Mouse (Mus musculus): ENCODE measurements around the gene Lcn8. TPM values are rescaled to one million over a fixed set of nuclear protein-coding genes. Genes with fewer than 3 reads are reported as not detected.

Lcn8 gene
- polyA plus RNA-seq, 2 experiments = not detected

DNA sequence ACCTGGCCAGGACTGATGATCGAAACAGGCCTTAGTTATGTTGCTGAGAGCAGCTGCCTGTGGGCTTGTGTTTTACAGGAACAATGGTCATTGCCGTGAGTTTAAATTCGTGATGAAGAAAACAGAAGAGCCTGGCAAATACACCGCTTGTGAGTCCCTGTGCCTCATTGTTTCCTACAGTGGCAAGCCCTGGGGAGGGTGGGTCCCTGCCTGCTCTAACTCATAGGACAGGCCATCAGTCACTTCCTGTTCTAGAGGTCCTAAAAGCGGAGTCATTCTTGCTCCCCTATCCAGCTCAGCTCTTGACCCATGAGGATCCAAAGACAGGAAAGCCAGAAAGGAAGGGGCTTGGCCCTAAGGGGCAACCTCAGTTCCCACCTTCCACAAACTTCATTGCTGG is 48.1 kb downstream of the Lcn8 start:
- H3K27ac ChIP-seq = no peak overlapping the region
- no peaks in the 10 kb centered on the region for H3K4me1 ChIP-seq (replicated peaks; ENCODE audit: control insufficient read depth in 2 of 2, insufficient read depth in 2 of 2, low read length in 1 of 2)
- H3K9me3 ChIP-seq (ENCODE audit: control insufficient read depth, low read length) = no peaks in the 10 kb centered on the region
- no peak overlapping the region for H3K9ac ChIP-seq (replicated peaks)
- H3K36me3 ChIP-seq (replicated peaks; ENCODE audit: control insufficient read depth, insufficient read depth, low read depth) = no peaks in the 10 kb centered on the region
- DNase-seq (ENCODE audit: low read depth in 3 of 3, low spot score in 3 of 3) (no peak), ATAC-seq (ENCODE audit: insufficient read depth) (no peak)
- H3K4me2 ChIP-seq (ENCODE audit: low read depth) = no peak overlapping the region
- 37% methylated on average over 5 of the region's 5 CpGs for WGBS (ENCODE audit: insufficient replicate concordance)
- H3K27me3 ChIP-seq (ENCODE audit: control insufficient read depth, insufficient read depth, low read length) = no peaks in the 10 kb centered on the region
- TF ChIP-seq CTCF (IDR thresholded peaks at IDR 0.05; ENCODE audit: low read depth) (no peak), EP300 (IDR thresholded peaks at IDR 0.05; ENCODE audit: low read depth) (no peak)
- no peak overlapping the region for H3K4me3 ChIP-seq (ENCODE audit: insufficient read depth in 1 of 2, low read depth in 2 of 2, low read length in 2 of 2)

DNA sequence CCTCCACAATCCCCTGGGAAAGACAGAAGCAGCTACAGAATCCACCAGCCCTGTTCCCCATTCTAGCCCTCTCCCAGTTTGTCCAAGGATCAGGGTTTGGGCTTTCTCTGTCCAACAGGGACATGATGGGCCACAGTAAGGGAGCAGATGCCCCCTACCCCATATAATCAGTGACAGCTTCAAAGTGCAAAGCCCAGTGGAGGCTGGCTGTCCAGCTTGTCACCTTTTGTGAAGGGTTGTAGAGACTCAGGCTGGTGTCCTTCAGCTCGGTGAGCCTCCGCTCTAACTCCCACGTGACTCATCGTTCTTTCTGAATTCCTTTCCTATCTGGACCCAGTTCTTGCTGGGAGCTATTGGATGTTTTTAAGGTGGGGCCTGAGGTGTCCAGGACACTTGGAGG is 50.8 kb downstream of the Lcn8 start:
- no peaks in the 10 kb centered on the region for H3K4me1 ChIP-seq (replicated peaks; ENCODE audit: control insufficient read depth in 2 of 2, insufficient read depth in 2 of 2, low read length in 1 of 2)
- H3K4me2 ChIP-seq (ENCODE audit: low read depth) = no peak overlapping the region
- no peak overlapping the region for H3K27ac ChIP-seq
- TF ChIP-seq CTCF (IDR thresholded peaks at IDR 0.05; ENCODE audit: low read depth) = no peak
- no peak for TF ChIP-seq EP300 (IDR thresholded peaks at IDR 0.05; ENCODE audit: low read depth)
- H3K27me3 ChIP-seq (ENCODE audit: control insufficient read depth, insufficient read depth, low read length) = no peaks in the 10 kb centered on the region
- no peak overlapping the region for H3K9ac ChIP-seq (replicated peaks)
- 74% methylated on average over 4 of the region's 4 CpGs for WGBS (ENCODE audit: insufficient replicate concordance)
- no peak overlapping the region for H3K4me3 ChIP-seq (ENCODE audit: insufficient read depth in 1 of 2, low read depth in 2 of 2, low read length in 2 of 2)
- no peaks in the 10 kb centered on the region for H3K9me3 ChIP-seq (ENCODE audit: control insufficient read depth, low read length)
- DNase-seq (ENCODE audit: low read depth in 3 of 3, low spot score in 3 of 3) (no peak), ATAC-seq (ENCODE audit: insufficient read depth) (no peak)
- H3K36me3 ChIP-seq (replicated peaks; ENCODE audit: control insufficient read depth, insufficient read depth, low read depth) = no peaks in the 10 kb centered on the region

Other genes with a start within 250 kb of the Lcn8 start
- 0.55 and 0.58 TPM in 2 replicates for gene Fut7, start 229.9 kb upstream of the Lcn8 start, polyA plus RNA-seq (2012; rRNA removed)
- gene Fut7, start 229.9 kb upstream of the Lcn8 start, polyA plus RNA-seq (2014; fragmentation: Nextera tagmentation; extraction: Ambion mirVana) = 0.34 and 0.90 TPM in 2 replicates
- gene Abca2, start 224.4 kb upstream of the Lcn8 start, polyA plus RNA-seq (2012; rRNA removed) = 2.4 and 2.5 TPM in 2 replicates
- 0.91 and 1.1 TPM in 2 replicates for gene Abca2, start 224.4 kb upstream of the Lcn8 start, polyA plus RNA-seq (2014; fragmentation: Nextera tagmentation; extraction: Ambion mirVana)
- gene Clic3, start 196.3 kb upstream of the Lcn8 start, polyA plus RNA-seq (2012; rRNA removed) = 0.08 and 0.32 TPM in 2 replicates
- 0.18 and 0.27 TPM in 2 replicates for gene Clic3, start 196.3 kb upstream of the Lcn8 start, polyA plus RNA-seq (2014; fragmentation: Nextera tagmentation; extraction: Ambion mirVana)
- gene Paxx, start 192.0 kb upstream of the Lcn8 start, polyA plus RNA-seq (2012; rRNA removed) = 7.9 and 9.2 TPM in 2 replicates
- 6.3 and 7.3 TPM in 2 replicates for gene Paxx, start 192.0 kb upstream of the Lcn8 start, polyA plus RNA-seq (2014; fragmentation: Nextera tagmentation; extraction: Ambion mirVana)
- gene Ptgds, start 183.1 kb upstream of the Lcn8 start, polyA plus RNA-seq (2012; rRNA removed) = 0.47 and 0.96 TPM in 2 replicates
- gene Ptgds, start 183.1 kb upstream of the Lcn8 start, polyA plus RNA-seq (2014; fragmentation: Nextera tagmentation; extraction: Ambion mirVana) = 0.17 TPM in 1 of 2 replicates, not detected in the other
- not detected in 2 replicates for gene Lcn12, start 159.2 kb upstream of the Lcn8 start, polyA plus RNA-seq (2012; rRNA removed)
- gene Lcn12, start 159.2 kb upstream of the Lcn8 start, polyA plus RNA-seq (2014; fragmentation: Nextera tagmentation; extraction: Ambion mirVana) = not detected in 2 replicates
- 6.2 and 8.1 TPM in 2 replicates for gene Fbxw5, start 152.4 kb upstream of the Lcn8 start, polyA plus RNA-seq (2012; rRNA removed)
- 18.3 and 20.4 TPM in 2 replicates for gene Fbxw5, start 152.4 kb upstream of the Lcn8 start, polyA plus RNA-seq (2014; fragmentation: Nextera tagmentation; extraction: Ambion mirVana)
- 26.7 and 31.2 TPM in 2 replicates for gene C8g, start 151.4 kb upstream of the Lcn8 start, polyA plus RNA-seq (2012; rRNA removed)
- gene C8g, start 151.4 kb upstream of the Lcn8 start, polyA plus RNA-seq (2014; fragmentation: Nextera tagmentation; extraction: Ambion mirVana) = 53.1 and 57.9 TPM in 2 replicates
- 5.2 and 5.9 TPM in 2 replicates for gene Traf2, start 106.2 kb upstream of the Lcn8 start, polyA plus RNA-seq (2012; rRNA removed)
- 12.3 and 14.4 TPM in 2 replicates for gene Traf2, start 106.2 kb upstream of the Lcn8 start, polyA plus RNA-seq (2014; fragmentation: Nextera tagmentation; extraction: Ambion mirVana)
- 86.5 and 104 TPM in 2 replicates for gene Edf1, start 95.3 kb upstream of the Lcn8 start, polyA plus RNA-seq (2012; rRNA removed)
- gene Edf1, start 95.3 kb upstream of the Lcn8 start, polyA plus RNA-seq (2014; fragmentation: Nextera tagmentation; extraction: Ambion mirVana) = 192 and 203 TPM in 2 replicates
- 1.6 and 9.7 TPM in 2 replicates for gene Mamdc4, start 78.3 kb upstream of the Lcn8 start, polyA plus RNA-seq (2012; rRNA removed)
- gene Mamdc4, start 78.3 kb upstream of the Lcn8 start, polyA plus RNA-seq (2014; fragmentation: Nextera tagmentation; extraction: Ambion mirVana) = 0.18 and 0.25 TPM in 2 replicates
- 29.5 and 31.4 TPM in 2 replicates for gene Phpt1, start 77.9 kb upstream of the Lcn8 start, polyA plus RNA-seq (2012; rRNA removed)
- gene Phpt1, start 77.9 kb upstream of the Lcn8 start, polyA plus RNA-seq (2014; fragmentation: Nextera tagmentation; extraction: Ambion mirVana) = 44.9 and 46.5 TPM in 2 replicates
- gene Ajm1, start 71.4 kb upstream of the Lcn8 start, polyA plus RNA-seq (2012; rRNA removed) = 0.07 and 0.11 TPM in 2 replicates
- gene Ajm1, start 71.4 kb upstream of the Lcn8 start, polyA plus RNA-seq (2014; fragmentation: Nextera tagmentation; extraction: Ambion mirVana) = not detected in 2 replicates
- gene Rabl6, start 44.6 kb upstream of the Lcn8 start, polyA plus RNA-seq (2012; rRNA removed) = 19.0 and 21.5 TPM in 2 replicates
- gene Rabl6, start 44.6 kb upstream of the Lcn8 start, polyA plus RNA-seq (2014; fragmentation: Nextera tagmentation; extraction: Ambion mirVana) = 18.6 and 19.7 TPM in 2 replicates
- gene Ccdc183, start 35.4 kb upstream of the Lcn8 start, polyA plus RNA-seq (2012; rRNA removed) = not detected in 2 replicates
- gene Ccdc183, start 35.4 kb upstream of the Lcn8 start, polyA plus RNA-seq (2014; fragmentation: Nextera tagmentation; extraction: Ambion mirVana) = 0.08 TPM in 1 of 2 replicates, not detected in the other
- gene Tmem141, start 31.1 kb upstream of the Lcn8 start, polyA plus RNA-seq (2012; rRNA removed) = 5.9 and 9.8 TPM in 2 replicates
- gene Tmem141, start 31.1 kb upstream of the Lcn8 start, polyA plus RNA-seq (2014; fragmentation: Nextera tagmentation; extraction: Ambion mirVana) = 9.3 and 9.4 TPM in 2 replicates
- gene Fcna, start 25.1 kb upstream of the Lcn8 start, polyA plus RNA-seq (2012; rRNA removed) = 23.4 and 27.6 TPM in 2 replicates
- gene Fcna, start 25.1 kb upstream of the Lcn8 start, polyA plus RNA-seq (2014; fragmentation: Nextera tagmentation; extraction: Ambion mirVana) = 41.5 and 47.1 TPM in 2 replicates
- gene Lcn5, start 4.8 kb downstream of the Lcn8 start, polyA plus RNA-seq (2012; rRNA removed) = not detected in 2 replicates
- gene Lcn5, start 4.8 kb downstream of the Lcn8 start, polyA plus RNA-seq (2014; fragmentation: Nextera tagmentation; extraction: Ambion mirVana) = not detected in 2 replicates
- gene Lcn6, start 23.7 kb downstream of the Lcn8 start, polyA plus RNA-seq (2012; rRNA removed) = not detected in 2 replicates
- gene Lcn6, start 23.7 kb downstream of the Lcn8 start, polyA plus RNA-seq (2014; fragmentation: Nextera tagmentation; extraction: Ambion mirVana) = not detected in 2 replicates
- not detected in 2 replicates for gene Lcn10, start 29.6 kb downstream of the Lcn8 start, polyA plus RNA-seq (2012; rRNA removed)
- gene Lcn10, start 29.6 kb downstream of the Lcn8 start, polyA plus RNA-seq (2014; fragmentation: Nextera tagmentation; extraction: Ambion mirVana) = not detected in 2 replicates
- gene Obp2a, start 46.9 kb downstream of the Lcn8 start, polyA plus RNA-seq (2012; rRNA removed) = not detected in 2 replicates
- gene Obp2a, start 46.9 kb downstream of the Lcn8 start, polyA plus RNA-seq (2014; fragmentation: Nextera tagmentation; extraction: Ambion mirVana) = not detected in 2 replicates
- gene Bmyc, start 53.6 kb downstream of the Lcn8 start, polyA plus RNA-seq (2012; rRNA removed) = 3.9 and 5.9 TPM in 2 replicates
- gene Bmyc, start 53.6 kb downstream of the Lcn8 start, polyA plus RNA-seq (2014; fragmentation: Nextera tagmentation; extraction: Ambion mirVana) = 7.3 and 7.4 TPM in 2 replicates
- not detected in 2 replicates for gene Obp2b, start 83.9 kb downstream of the Lcn8 start, polyA plus RNA-seq (2012; rRNA removed)
- not detected in 2 replicates for gene Obp2b, start 83.9 kb downstream of the Lcn8 start, polyA plus RNA-seq (2014; fragmentation: Nextera tagmentation; extraction: Ambion mirVana)
- gene Lcn3, start 112.4 kb downstream of the Lcn8 start, polyA plus RNA-seq (2012; rRNA removed) = not detected in 2 replicates
- gene Lcn3, start 112.4 kb downstream of the Lcn8 start, polyA plus RNA-seq (2014; fragmentation: Nextera tagmentation; extraction: Ambion mirVana) = not detected in 2 replicates
- not detected in 2 replicates for gene Lcn11, start 123.9 kb downstream of the Lcn8 start, polyA plus RNA-seq (2012; rRNA removed)
- gene Lcn11, start 123.9 kb downstream of the Lcn8 start, polyA plus RNA-seq (2014; fragmentation: Nextera tagmentation; extraction: Ambion mirVana) = not detected in 2 replicates
- gene Gm13539, start 129.1 kb downstream of the Lcn8 start, polyA plus RNA-seq (2012; rRNA removed) = not detected in 2 replicates
- not detected in 2 replicates for gene Gm13539, start 129.1 kb downstream of the Lcn8 start, polyA plus RNA-seq (2014; fragmentation: Nextera tagmentation; extraction: Ambion mirVana)
- gene Glt6d1, start 162.7 kb downstream of the Lcn8 start, polyA plus RNA-seq (2012; rRNA removed) = not detected in 2 replicates
- not detected in 2 replicates for gene Glt6d1, start 162.7 kb downstream of the Lcn8 start, polyA plus RNA-seq (2014; fragmentation: Nextera tagmentation; extraction: Ambion mirVana)
- gene Lcn9, start 170.0 kb downstream of the Lcn8 start, polyA plus RNA-seq (2012; rRNA removed) = not detected in 2 replicates
- not detected in 2 replicates for gene Lcn9, start 170.0 kb downstream of the Lcn8 start, polyA plus RNA-seq (2014; fragmentation: Nextera tagmentation; extraction: Ambion mirVana)
- not detected in 2 replicates for gene Sohlh1, start 194.1 kb downstream of the Lcn8 start, polyA plus RNA-seq (2012; rRNA removed)
- not detected in 2 replicates for gene Sohlh1, start 194.1 kb downstream of the Lcn8 start, polyA plus RNA-seq (2014; fragmentation: Nextera tagmentation; extraction: Ambion mirVana)
- 0.08 and 0.09 TPM in 2 replicates for gene Kcnt1, start 210.6 kb downstream of the Lcn8 start, polyA plus RNA-seq (2012; rRNA removed)
- gene Kcnt1, start 210.6 kb downstream of the Lcn8 start, polyA plus RNA-seq (2014; fragmentation: Nextera tagmentation; extraction: Ambion mirVana) = not detected in 2 replicates